9 mouse cellular contexts compared by ENCODE assay signal in the genomic region with DNA sequence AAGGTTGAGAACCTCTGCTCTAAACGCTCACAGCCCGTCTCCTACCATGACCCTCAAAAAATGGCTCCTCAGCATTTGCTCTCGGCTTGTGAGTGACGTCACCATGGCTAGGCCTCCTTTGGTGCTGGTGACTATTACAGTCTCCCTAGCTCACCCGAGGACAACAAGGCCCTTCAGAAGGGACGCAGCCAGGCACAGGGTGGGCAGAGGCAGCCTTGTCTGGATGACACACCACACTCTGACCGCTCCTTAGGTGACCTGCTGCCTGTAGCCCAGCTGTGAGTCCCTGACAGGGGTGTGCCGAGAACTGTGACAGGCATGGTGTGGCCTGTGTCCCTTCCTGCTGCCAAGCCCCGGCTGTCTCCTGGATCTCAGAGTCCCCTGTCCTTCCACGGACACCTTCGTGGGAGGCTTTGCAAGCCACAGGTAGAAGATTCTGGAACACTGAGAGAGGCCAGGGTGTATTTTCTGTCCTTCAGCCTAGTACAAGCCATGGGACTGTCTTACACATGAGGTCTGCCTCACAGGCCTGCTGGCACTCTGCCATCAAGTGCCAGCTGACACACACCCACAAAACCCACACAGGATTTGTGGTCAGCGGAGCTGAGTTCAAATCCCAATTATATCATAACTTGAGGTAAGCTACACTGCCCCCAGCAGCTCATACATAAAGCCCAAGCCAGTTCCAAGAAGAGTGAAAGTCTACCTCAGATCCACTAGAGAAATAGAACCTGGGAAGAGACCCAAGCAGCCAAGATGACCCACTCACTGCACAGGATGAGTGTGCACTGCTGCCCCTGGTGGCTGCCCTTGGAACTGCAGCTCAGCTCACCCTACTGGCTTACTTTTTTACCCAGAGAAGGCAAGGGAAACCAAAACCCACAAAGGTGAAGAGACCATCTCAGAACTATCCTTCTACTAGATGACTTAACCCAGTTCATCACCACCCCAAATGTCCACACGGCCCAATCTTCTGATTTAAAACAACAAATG.
A peak's percentile ranks its signal among the peaks of the same experiment; 100 is the strongest.
DNase-seq lines count a peak whose midpoint lies in the region; ATAC-seq and TF ChIP-seq lines count a peak whose summit lies in the region.
"Had no signal": no experiment of that assay in that cellular context is flagged by ENCODE, and none has a peak within 500 bp of the region (broad histone marks: within the 10 kb centered on the region; RNA-seq: fewer than 3 reads in every experiment).

No protein-coding gene starts in this region.

- H3K4me3 ChIP-seq in hindbrain, embryonic 10.5 days = no peak overlapping the region
- H3K4me3 ChIP-seq in hindbrain, embryonic 13.5 days = no peak overlapping the region
- no peak overlapping the region for H3K4me3 ChIP-seq in embryonic fibroblast, embryonic 13.5 days (ENCODE audit: insufficient read depth, low read length)
- no peak overlapping the region for H3K4me3 ChIP-seq in testis, adult 2 months (ENCODE audit: control insufficient read depth, low read depth, low read length)
- H3K4me3 ChIP-seq: midbrain, embryonic 12.5 days had no signal

- peak; percentile 77 for DNase-seq in hindbrain, embryonic 10.5 days (ENCODE audit: low spot score)
- DNase-seq in adrenal gland, postnatal 14 days = peak; percentile 91
- peak; percentile 66 to 74 for DNase-seq in left cerebral cortex, postnatal 36 days (ENCODE audit: low spot score in 2 of 2)
- peak; percentile 79 for DNase-seq in neural tube, embryonic 10.5 days (ENCODE audit: extremely low spot score, low spot score)

- peaks cover 37% of the 10 kb centered on the region for H3K4me1 ChIP-seq in hindbrain, embryonic 10.5 days (replicated peaks)
- H3K4me1 ChIP-seq in hindbrain, embryonic 13.5 days (replicated peaks) = peaks cover 59% of the 10 kb centered on the region
- peaks cover 27% of the 10 kb centered on the region for H3K4me1 ChIP-seq in embryonic fibroblast, embryonic 13.5 days (ENCODE audit: control insufficient read depth, insufficient read depth, low read length)
- H3K4me1 ChIP-seq in testis, adult 2 months (ENCODE audit: control insufficient read depth, insufficient read depth, low read length) = peaks cover 9% of the 10 kb centered on the region

- TF ChIP-seq CTCF in embryonic fibroblast, embryonic 13.5 days (IDR thresholded peaks at IDR 0.05; ENCODE audit: borderline replicate concordance, insufficient read depth, low read length) = peak; percentile 93
- peak; percentile 97 for TF ChIP-seq CTCF in testis, adult 2 months (IDR thresholded peaks at IDR 0.05; ENCODE audit: control insufficient read depth, insufficient read depth, insufficient replicate concordance, low read depth, low read length)

- WGBS in hindbrain, embryonic 10.5 days = 92% methylated on average over 13 of the region's 13 CpGs
- 93% methylated on average over 13 of the region's 13 CpGs for WGBS in hindbrain, embryonic 13.5 days

- no peak overlapping the region for H3K4me2 ChIP-seq in hindbrain, embryonic 13.5 days
- H3K4me2 ChIP-seq: midbrain, embryonic 12.5 days had no signal

- no peak overlapping the region for H3K27ac ChIP-seq in hindbrain, embryonic 10.5 days
- no peak overlapping the region for H3K27ac ChIP-seq in hindbrain, embryonic 13.5 days
- H3K27ac ChIP-seq in embryonic fibroblast, embryonic 13.5 days (ENCODE audit: insufficient read depth, low read length) = no peak overlapping the region
- no peak overlapping the region for H3K27ac ChIP-seq in testis, adult 2 months (ENCODE audit: control insufficient read depth, insufficient read depth, low read depth, low read length)

- intact Hi-C loops in left cerebral cortex, postnatal 36 days (cut with DNase I) = no loop called here

- no peaks in the 10 kb centered on the region for H3K9me3 ChIP-seq in hindbrain, embryonic 10.5 days
- H3K9me3 ChIP-seq in hindbrain, embryonic 13.5 days = no peaks in the 10 kb centered on the region
- H3K9me3 ChIP-seq: midbrain, embryonic 12.5 days had no signal

- no peak for TF ChIP-seq POLR2A in embryonic fibroblast, embryonic 13.5 days (IDR thresholded peaks at IDR 0.05; ENCODE audit: low read depth, low read length)
- 0 out of 2 replicates have a peak, but pooled peaks have one; percentile 20 for TF ChIP-seq POLR2A in testis, adult 2 months (IDR thresholded peaks at IDR 0.05; ENCODE audit: control insufficient read depth, low read depth, low read length)

- peaks cover 83% of the 10 kb centered on the region for H3K36me3 ChIP-seq in hindbrain, embryonic 10.5 days
- H3K36me3 ChIP-seq in hindbrain, embryonic 13.5 days = peaks cover 43% of the 10 kb centered on the region
- no peaks in the 10 kb centered on the region for H3K36me3 ChIP-seq in testis, adult 2 months (ENCODE audit: control insufficient read depth, insufficient read depth, low read length)

- no peak overlapping the region for H3K9ac ChIP-seq in hindbrain, embryonic 13.5 days
- H3K9ac ChIP-seq: midbrain, embryonic 12.5 days had no signal

- H3K27me3 ChIP-seq in hindbrain, embryonic 10.5 days (ENCODE audit: insufficient read depth, poor library complexity, severe bottlenecking) = no peaks in the 10 kb centered on the region
- no peaks in the 10 kb centered on the region for H3K27me3 ChIP-seq in hindbrain, embryonic 13.5 days
- no peaks in the 10 kb centered on the region for H3K27me3 ChIP-seq in testis, adult 2 months (ENCODE audit: control insufficient read depth, insufficient read depth, low read length)
- H3K27me3 ChIP-seq: midbrain, embryonic 12.5 days had no signal

- no peak for ATAC-seq in hindbrain, embryonic 13.5 days (ENCODE audit: low FRiP score)
- ATAC-seq in inflammation-experienced regulatory T-cells, adult 6 months = peak; percentile 43
